Mouse (Mus musculus): Measurements from ENCODE around the gene Fam104a. TPM values are rescaled to one million over a fixed set of nuclear protein-coding genes. Genes with fewer than 3 reads are reported as not detected.

The Fam104a gene
- 10 to 100 TPM; 28.9 to 34.4 (median 31.0) TPM for total RNA-seq (2022)

DNA sequence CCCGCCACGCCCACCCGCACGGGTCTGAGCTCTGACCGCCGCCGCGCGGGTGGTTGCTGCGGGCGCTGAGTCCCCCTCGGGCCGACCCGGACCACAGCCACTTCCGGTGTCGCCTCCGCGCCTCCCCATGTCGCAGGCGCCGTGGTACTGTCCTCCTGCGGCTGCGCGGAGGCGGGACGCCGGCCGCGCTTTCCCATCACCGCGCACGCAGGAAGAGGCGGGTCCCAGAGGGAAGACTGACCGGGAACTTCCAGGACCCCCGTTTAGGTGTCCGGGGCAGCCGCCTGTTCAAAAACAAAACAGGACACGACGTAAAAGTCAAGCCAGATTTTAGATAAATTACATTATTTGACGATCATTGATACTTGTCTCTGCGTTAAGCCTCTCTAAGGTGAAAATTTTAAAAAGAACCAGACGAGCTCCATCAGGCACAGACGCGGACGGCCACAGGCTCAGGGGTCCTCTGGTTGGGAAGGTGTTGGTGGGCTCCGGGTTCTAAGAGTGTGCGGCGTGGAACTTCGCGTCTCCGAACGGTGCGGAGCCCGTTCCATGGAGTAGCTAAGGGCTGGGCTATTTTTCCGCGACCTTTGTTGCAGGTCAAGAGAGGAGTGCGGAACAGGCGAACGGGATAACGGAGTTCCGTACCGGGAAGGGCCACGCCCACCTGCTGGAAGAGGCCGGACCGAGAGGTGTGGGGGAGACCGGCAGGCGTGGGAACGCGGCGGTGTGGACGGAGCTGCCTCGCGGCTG, at the start of gene Fam104a, which contains the start of gene D11Wsu47e:
Gene Fam104a, minus strand, starts transcription at position 199 of the 750 bp plus-strand sequence.
Gene D11Wsu47e, plus strand, starts transcription at position 456 of the 750 bp plus-strand sequence.
- peak; percentile 93 for DNase-seq

GRCm38 (mm10) chr11:113731945-113732612, 48.1 kb upstream of the Fam104a start:
- no peak for DNase-seq

DNA sequence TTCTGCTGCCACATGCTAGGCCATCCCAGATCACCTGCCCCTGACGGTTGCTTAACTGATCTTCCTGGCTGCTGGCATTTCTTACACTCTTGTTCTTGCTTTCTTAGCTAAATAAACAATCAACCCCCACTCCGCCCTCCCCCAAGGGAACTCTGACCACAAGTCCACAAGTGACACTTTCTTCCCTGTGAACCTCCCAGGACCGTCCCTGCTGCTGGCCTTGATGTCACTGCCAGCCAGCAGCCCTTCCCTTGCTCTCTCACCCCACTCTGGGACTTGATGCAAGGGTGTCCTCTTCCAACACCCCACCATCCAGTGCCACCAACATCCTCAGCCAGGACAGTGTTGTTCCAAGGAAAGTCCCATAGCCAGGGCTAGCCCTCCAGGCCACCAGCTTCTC, 46.9 kb upstream of the Fam104a start:
- DNase-seq, result no peak

- DNase-seq, result peak; percentile 76
Measured at GRCm38 (mm10) chr11:113729917-113730316, 46.0 kb upstream of the Fam104a start.

- DNase-seq, result no peak
Measured at GRCm38 (mm10) chr11:113729239-113729638, 45.3 kb upstream of the Fam104a start.

DNA sequence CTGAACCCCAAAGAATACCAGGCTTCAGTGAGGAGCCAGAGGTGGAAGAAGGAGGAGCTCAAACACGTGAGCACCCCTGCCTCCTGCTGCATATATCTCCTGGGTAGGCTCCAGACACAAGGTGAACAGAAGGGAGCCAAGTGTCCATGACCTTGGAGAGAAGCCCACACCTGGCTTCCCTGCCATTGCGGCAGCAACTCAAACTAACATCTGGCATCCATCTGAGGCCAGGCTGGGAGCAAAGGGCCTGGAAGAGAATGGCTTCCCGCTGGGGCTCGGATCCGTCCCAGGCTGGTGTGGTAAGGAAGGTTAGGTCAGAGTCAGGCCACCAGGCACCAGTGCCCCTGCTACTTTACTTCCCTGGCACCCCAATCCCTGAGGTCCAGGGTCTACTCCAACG, 44.0 kb upstream of the Fam104a start:
- DNase-seq, result no peak

DNA sequence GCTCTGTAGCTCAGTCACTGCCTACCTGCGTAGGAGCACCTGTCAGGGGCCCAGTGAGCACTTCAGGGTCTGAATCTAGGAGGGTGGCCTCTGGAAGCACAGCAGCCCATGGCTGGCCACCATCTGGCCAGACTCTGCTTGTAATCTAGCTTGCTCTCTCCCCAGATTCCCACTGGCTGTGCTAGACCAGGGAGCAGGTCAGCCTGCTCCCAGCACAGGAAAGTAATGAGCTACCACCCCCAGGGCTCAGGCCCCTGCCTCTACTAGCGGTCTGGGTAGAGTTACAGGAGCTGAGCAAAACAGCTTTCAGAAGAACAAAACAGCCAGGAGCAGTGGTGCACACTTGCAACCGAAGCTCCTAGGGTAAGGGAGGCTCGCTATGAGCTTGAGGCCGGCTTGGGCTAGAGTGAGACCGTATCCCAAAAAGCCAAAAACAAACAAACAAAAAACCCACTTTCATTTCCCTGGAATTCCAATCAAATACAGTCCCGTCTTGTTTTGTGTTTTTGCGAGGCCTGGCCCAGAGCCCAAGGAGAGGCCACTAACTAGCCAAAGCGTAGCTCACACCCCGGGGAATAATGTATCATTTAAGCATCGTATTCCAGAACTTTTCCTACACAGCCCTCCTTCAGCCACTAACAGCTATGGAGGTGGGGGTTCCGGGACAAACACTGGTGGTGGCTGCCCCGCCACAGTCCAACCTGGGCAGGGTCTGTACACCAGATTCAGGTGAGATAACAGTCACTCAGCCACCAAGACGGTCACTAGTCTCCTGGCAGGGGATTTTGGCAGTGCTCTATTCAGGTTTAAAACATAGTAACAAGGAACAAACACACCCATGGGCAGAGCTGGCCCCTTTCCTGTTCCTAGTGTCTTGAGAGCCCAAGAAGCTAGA, 43.3 kb upstream of the Fam104a start:
- no peak for DNase-seq

DNA sequence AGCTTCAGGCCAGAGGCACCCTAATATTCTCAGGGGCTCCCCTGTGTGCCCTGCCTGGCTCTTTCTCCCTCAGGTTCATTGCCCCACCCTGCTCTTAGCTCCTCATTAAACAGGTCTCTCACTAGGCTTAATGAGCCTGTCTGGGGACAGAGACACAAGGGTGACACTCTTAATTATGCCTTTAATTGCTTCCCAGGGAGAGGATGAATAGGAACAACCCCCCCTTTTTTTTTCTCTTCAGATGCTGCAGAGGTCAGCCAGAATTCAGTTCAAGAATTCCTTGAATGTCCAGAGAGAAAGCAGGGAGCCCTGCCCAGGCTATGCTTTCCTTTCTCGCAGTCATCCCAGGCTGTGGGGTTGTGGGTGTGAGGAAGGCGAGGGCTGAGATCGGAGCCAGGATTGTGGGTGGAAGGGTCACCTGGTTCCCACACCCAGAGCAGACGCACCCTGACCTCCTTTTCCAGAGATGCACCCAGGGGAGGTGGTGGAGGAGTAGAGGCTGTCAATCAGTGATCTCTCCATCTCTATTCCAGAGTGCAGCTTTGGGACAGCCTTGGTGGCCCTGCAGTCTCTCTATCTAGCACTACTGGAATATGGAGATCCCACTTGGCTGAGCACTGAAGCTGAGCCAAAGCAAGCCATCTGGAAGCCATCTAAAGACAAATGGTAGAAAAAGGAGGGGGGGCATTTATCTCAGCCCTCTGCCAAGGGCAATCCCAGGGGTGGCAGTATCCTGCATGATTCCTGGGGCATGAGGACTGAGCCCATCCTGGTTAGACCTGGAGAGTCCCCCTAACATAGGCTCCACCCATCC, 41.5 kb upstream of the Fam104a start:
- no peak for DNase-seq

- DNase-seq, result no peak
Measured at GRCm38 (mm10) chr11:113722405-113723090, 38.6 kb upstream of the Fam104a start.

DNA sequence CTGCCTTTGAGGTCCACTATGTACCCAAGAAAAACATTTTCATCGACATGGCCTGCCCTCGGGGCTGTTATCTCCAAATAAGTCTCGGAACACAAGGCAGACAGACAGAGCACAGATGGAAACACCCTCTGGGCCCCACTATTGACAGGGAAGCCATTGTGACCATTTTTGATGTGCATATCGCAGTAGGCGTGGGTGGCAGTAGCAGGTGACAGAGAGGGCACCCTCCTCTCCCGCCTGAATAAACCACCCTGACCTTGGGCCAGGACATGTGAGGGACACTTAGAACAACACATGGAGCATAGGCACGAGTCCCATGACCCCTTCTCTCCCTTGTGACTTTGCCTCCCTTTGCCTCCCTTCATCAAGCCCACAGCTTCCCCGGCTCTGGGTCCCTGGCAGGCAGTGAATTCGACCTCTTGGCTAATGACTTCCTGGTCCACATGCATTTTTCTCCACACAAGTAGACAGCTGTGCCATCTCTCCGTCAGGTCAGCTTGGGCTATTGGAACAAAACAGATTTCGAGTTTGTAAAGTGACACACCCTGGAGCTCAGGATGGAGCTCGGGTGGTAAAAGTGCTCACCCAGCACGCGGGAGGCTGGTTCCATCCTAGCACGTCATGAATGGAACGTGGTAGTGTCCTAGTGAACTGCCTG, 33.9 kb upstream of the Fam104a start:
- DNase-seq, result no peak

GRCm38 (mm10) chr11:113716132-113716531, 32.2 kb upstream of the Fam104a start:
- no peak for DNase-seq

- peak; percentile 69 for DNase-seq
Measured at GRCm38 (mm10) chr11:113715078-113715674, 31.2 kb upstream of the Fam104a start.

- DNase-seq, result no peak
Measured at GRCm38 (mm10) chr11:113711061-113711460, 27.1 kb upstream of the Fam104a start.

DNA sequence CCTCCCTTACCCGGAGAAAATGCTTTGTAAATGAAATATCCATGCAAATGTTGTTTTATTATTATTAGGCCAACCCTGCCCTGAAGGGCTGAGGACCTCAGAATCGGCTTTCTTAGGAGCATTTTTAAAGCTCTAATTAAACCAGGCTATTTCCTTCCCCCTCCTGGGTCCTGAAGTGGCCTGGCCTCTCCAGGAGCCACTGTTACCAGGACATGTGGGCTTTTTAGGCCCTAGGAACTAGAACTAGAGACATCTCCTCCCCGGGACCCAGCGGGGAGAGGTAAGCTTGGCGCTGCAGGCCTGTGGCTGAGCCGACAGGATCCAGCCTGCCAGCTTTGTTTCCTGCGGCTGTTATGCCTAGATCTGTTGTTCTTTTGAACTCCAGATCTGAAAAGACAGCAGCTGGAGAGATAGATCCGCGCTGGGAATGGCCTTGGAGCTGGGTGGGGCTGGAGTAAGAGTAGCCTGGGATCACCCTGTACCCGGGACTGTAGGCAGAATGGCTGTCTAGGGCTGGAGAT, 26.4 kb upstream of the Fam104a start:
- no peak for DNase-seq

DNA sequence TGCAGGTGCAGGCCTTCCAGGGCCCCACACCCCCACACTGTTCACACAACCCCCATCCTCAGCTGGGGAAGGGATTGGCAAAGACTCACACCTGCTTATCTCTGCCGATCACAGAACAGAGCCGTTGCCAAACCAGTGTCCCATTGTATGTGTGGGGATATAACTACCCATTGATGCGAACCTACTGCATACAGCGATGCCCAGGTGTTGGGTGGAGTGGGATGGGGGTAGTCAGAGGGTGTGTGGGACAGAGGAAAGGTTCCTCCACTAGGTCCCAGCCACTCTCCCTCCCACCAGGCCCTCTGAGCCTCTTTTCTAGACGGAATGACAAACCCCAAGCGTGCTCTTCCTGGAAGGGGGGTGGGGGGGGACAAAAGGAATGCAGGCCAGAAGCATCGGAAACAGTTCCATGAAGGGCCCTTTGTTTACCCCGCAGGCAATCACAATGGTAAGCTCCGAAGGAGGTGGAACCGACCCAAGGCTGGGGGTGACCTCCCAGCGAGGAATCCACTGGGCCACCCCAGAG, 25.8 kb upstream of the Fam104a start, which contains the start of gene Cpsf4l:
Gene Cpsf4l, minus strand, starts transcription at position 287 of the 526 bp plus-strand sequence.
- no peak for DNase-seq

DNA sequence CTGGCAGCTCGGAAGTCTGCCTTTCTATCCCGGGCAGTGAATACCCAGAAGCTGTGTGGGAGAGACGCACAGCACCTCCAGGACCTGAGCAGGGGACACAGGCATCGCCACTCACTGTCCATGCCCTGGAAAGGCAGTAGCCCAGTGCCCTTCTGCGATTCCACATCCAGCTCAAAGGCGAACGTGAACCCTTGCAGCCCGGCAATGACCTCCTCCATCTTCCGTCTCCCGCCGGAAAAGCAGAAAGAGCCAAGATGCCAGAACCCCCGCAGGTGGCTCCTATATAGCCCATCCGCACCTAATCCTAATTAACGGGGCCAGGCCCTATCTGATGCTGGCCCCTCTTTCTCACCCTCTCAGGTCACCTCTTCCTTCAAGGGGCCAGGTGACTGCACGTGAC, 25.3 kb upstream of the Fam104a start:
- no peak for DNase-seq

DNA sequence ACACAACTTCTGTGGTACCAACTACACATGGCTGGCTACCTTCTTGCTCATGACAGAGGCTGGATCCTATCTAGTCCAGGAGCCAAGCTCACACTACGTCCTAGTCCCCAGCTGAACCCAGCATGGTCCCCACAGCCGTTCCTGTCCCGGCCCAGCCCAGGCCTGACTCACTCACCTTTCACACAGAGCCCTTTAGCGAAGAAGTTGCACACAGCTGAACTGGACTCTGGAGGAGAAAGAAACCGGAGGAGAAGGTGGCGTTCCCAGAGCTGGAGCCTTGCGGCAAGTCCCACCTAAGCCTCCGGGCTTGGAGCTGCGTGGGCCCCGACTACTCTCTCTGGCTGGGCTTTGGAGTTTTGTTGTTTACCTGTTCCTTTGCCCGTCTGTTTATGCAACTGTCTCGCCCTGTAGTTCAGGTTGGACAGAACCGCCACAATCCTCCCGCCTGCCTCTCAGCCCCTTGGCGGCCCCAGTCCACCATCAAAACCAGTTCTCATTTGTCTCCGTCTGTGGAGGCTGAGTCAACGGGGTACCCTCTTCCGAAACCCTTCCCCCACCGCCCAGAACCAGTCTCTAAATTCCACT, 24.8 kb upstream of the Fam104a start:
- no peak for DNase-seq

GRCm38 (mm10) chr11:113705966-113706652, 22.2 kb upstream of the Fam104a start:
- DNase-seq, result no peak

DNA sequence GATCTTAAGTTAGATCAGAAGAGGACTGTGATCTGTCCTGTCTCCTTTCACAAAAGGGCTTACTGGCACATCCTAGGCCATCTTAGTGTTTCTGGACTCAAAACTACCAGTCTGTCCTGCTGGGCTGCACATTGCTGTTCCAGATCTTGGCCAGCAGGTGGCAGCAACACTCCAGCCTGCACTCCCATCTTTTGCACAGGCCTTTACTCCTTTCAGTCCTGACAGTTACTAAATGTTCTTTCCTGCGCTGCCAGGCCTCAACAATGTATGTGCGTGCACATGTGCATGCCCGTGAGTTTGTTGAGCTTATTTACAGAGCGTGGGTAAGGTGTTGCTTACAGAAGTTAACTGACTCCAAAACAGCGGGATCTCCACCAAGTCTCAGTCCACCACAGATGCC, 19.8 kb upstream of the Fam104a start:
- peak; percentile 67 for DNase-seq

All from adrenal gland, adult 8-10 months (tissue).